ENCODE assay signal across 18 mouse cellular contexts in genomic region chr3:37146406-37146805, GRCm38 (mm10). TPM values are rescaled to one million over a fixed set of nuclear protein-coding genes. Genes with fewer than 3 reads are reported as not detected.
DNase-seq lines count a peak whose midpoint lies in the region; ATAC-seq lines count a peak whose summit lies in the region.
"Had no signal": no experiment of that assay in that cellular context is flagged by ENCODE, and none has a peak within 500 bp of the region (broad histone marks: within the 10 kb centered on the region; RNA-seq: fewer than 3 reads in every experiment).

No protein-coding gene starts in this region.

- peaks cover 11% of the 10 kb centered on the region for H3K4me1 ChIP-seq in limb, embryonic 12.5 days (replicated peaks)
- H3K4me1 ChIP-seq in limb, embryonic 10.5 days = peaks cover 5% of the 10 kb centered on the region
- peaks cover 8 to 19% of the 10 kb centered on the region in 2 experiments for H3K4me1 ChIP-seq in heart, embryonic 14.5 days (ENCODE audit: control insufficient read depth in 2 of 2, insufficient read depth in 2 of 2, low read length in 2 of 2)
- H3K4me1 ChIP-seq: embryonic facial prominence, embryonic 15.5 days; midbrain, embryonic 12.5 days had no signal

- no peaks in the 10 kb centered on the region for H3K36me3 ChIP-seq in limb, embryonic 12.5 days
- H3K36me3 ChIP-seq in limb, embryonic 10.5 days = no peaks in the 10 kb centered on the region
- no peaks in the 10 kb centered on the region for H3K36me3 ChIP-seq in heart, embryonic 14.5 days (ENCODE audit: control insufficient read depth, insufficient read depth, low read length)
- H3K36me3 ChIP-seq: embryonic facial prominence, embryonic 15.5 days; midbrain, embryonic 12.5 days had no signal

- no peak overlapping the region for H3K4me3 ChIP-seq in limb, embryonic 12.5 days (replicated peaks)
- no peak overlapping the region for H3K4me3 ChIP-seq in limb, embryonic 10.5 days
- H3K4me3 ChIP-seq in heart, embryonic 14.5 days (ENCODE audit: control insufficient read depth in 1 of 2, insufficient read depth in 1 of 2, low read depth in 1 of 2, low read length in 2 of 2) = no peak overlapping the region; a peak in 1 of 4 replicates
- H3K4me3 ChIP-seq: embryonic facial prominence, embryonic 15.5 days; midbrain, embryonic 12.5 days had no signal

- DNase-seq in limb, embryonic 10.5 days (ENCODE audit: low spot score) = no peak
- peak; percentile 17 to 56 for DNase-seq in heart, postnatal 14 days
- DNase-seq in kidney, postnatal 25 days = peak; percentile 71 to 82
- no peak for DNase-seq in left cerebral cortex, adult 11 months (ENCODE audit: low spot score)
- DNase-seq in left cerebral cortex, postnatal 25 days (ENCODE audit: low spot score in 2 of 2) = no peak
- DNase-seq: cerebellum, adult 11 months; lung, postnatal 10 days had no signal

- H3K27me3 ChIP-seq in limb, embryonic 12.5 days = no peaks in the 10 kb centered on the region
- no peaks in the 10 kb centered on the region for H3K27me3 ChIP-seq in limb, embryonic 10.5 days (ENCODE audit: low read depth, poor library complexity, severe bottlenecking)
- H3K27me3 ChIP-seq in heart, embryonic 14.5 days (ENCODE audit: control insufficient read depth, insufficient read depth, low read length) = no peaks in the 10 kb centered on the region
- H3K27me3 ChIP-seq: embryonic facial prominence, embryonic 15.5 days; midbrain, embryonic 12.5 days had no signal

- peak overlapping the region; percentile 15; the same call in 1 of the 2 replicates for H3K4me2 ChIP-seq in limb, embryonic 12.5 days
- peak overlapping the region; percentile 44 for H3K4me2 ChIP-seq in heart, embryonic 14.5 days (ENCODE audit: low read length)
- H3K4me2 ChIP-seq: embryonic facial prominence, embryonic 15.5 days; midbrain, embryonic 12.5 days had no signal

- no peak overlapping the region for H3K27ac ChIP-seq in limb, embryonic 12.5 days
- H3K27ac ChIP-seq in limb, embryonic 10.5 days = no peak overlapping the region
- peak overlapping the region; percentile 44 to 55; a peak in 3 of 4 replicates for H3K27ac ChIP-seq in heart, embryonic 14.5 days (replicated peaks in 1 of 2; ENCODE audit: control insufficient read depth in 1 of 2, insufficient read depth in 1 of 2, low read depth in 2 of 2, low read length in 2 of 2)
- H3K27ac ChIP-seq: embryonic facial prominence, embryonic 15.5 days; hindbrain, postnatal 0 days; midbrain, embryonic 12.5 days had no signal

- no peak for ATAC-seq in limb, embryonic 12.5 days (ENCODE audit: insufficient number of reproducible peaks, insufficient read depth, low FRiP score, low TSS enrichment, low read depth)
- peak; percentile 93 for ATAC-seq in heart, embryonic 14.5 days (ENCODE audit: insufficient number of reproducible peaks, insufficient read depth, low FRiP score, low read depth)
- ATAC-seq in megakaryocyte, adult 5-6 weeks (ENCODE audit: poor library complexity, severe bottlenecking) = no peak
- ATAC-seq: forebrain, embryonic 16.5 days; hindbrain, postnatal 0 days had no signal

- no peak overlapping the region for H3K9ac ChIP-seq in limb, embryonic 12.5 days (replicated peaks)
- peak overlapping the region; percentile 5; the same call in 1 of the 2 replicates for H3K9ac ChIP-seq in heart, embryonic 14.5 days (ENCODE audit: low read length)
- H3K9ac ChIP-seq: embryonic facial prominence, embryonic 15.5 days; midbrain, embryonic 12.5 days had no signal

- 28% methylated on average over 8 of the region's 8 CpGs for WGBS in limb, embryonic 12.5 days
- WGBS in limb, embryonic 10.5 days = 48% methylated on average over 8 of the region's 8 CpGs
- WGBS in heart, embryonic 14.5 days = 4% methylated on average over 8 of the region's 8 CpGs

- H3K9me3 ChIP-seq in limb, embryonic 12.5 days = no peaks in the 10 kb centered on the region
- no peaks in the 10 kb centered on the region for H3K9me3 ChIP-seq in limb, embryonic 10.5 days (replicated peaks)
- H3K9me3 ChIP-seq in heart, embryonic 14.5 days (ENCODE audit: control insufficient read depth, low read length) = no peaks in the 10 kb centered on the region
- H3K9me3 ChIP-seq: embryonic facial prominence, embryonic 15.5 days; midbrain, embryonic 12.5 days had no signal

- intact Hi-C loops in heart, postnatal 14 days (cut with DNase I) = no loop called here
- intact Hi-C loops in left cerebral cortex, postnatal 25 days (cut with DNase I) = no loop called here

RNA-seq across cellular contexts. Expression of gene Il2, which starts 20.6 kb away (rescaled TPM):
- polyA plus RNA-seq in limb, embryonic 12.5 days (2016; fragmentation: Nextera tagmentation; extraction: Ambion mirVana) = 0.59 and 0.97 TPM in 2 replicates
- polyA plus RNA-seq in limb, embryonic 10.5 days (2016; fragmentation: Nextera tagmentation; extraction: Ambion mirVana) = 0.18 TPM in 1 of 2 replicates, not detected in the other
- polyA plus RNA-seq in heart, embryonic 14.5 days (2014; fragmentation: Nextera tagmentation; extraction: Ambion mirVana) = 0.49 and 0.50 TPM in 2 replicates
- total RNA-seq in heart, postnatal 14 days (2021) = not detected
- total RNA-seq in megakaryocyte, adult 5-6 weeks (2015) = 0.18 and 0.89 TPM in 2 replicates
- total RNA-seq in megakaryocyte, adult 5-6 weeks (2017) = not detected in 2 replicates
- not detected for total RNA-seq in left cerebral cortex, postnatal 25 days (2021)
- total RNA-seq: common myeloid progenitor, adult 5-6 weeks; hindbrain, postnatal 0 days; layer of hippocampus, adult 8-10 months; left cerebral cortex, postnatal 36 days had no signal
- polyA plus RNA-seq: gonadal fat pad, adult 2 months had no signal

Comparison
In these comparisons a context has a peak if more than half of its experiments do, and no peak if none do; other contexts are left out.
1. H3K27ac ChIP-seq: peak in heart, embryonic 14.5 days (2 of 2); none in limb, embryonic 12.5 days (single experiment) and limb, embryonic 10.5 days (single experiment).
2. DNase-seq: peak in heart, postnatal 14 days (2 of 2) and kidney, postnatal 25 days (2 of 2); none in limb, embryonic 10.5 days (single experiment), left cerebral cortex, adult 11 months (single experiment) and left cerebral cortex, postnatal 25 days (0 of 2).